Mouse (Mus musculus): ENCODE data around the gene Ptpra. TPM values are rescaled to one million over a fixed set of nuclear protein-coding genes. Genes with fewer than 3 reads are reported as not detected.

Ptpra gene
- polyA plus RNA-seq, 1 experiment from 2014 or later, result 129 TPM

Small RNA genes lying within 50 kb of the gene (microRNA-seq; reads per million reads assigned to microRNA genes)
- not detected for gene Gm23876

Other genes with a start within 250 kb of the Ptpra start
- gene Nop56, start 175.8 kb upstream of the Ptpra start, polyA plus RNA-seq (2015; fragmentation: Nextera tagmentation; extraction: Ambion mirVana), result 275 and 293 TPM in 2 replicates
- gene Idh3b, start 165.7 kb upstream of the Ptpra start, polyA plus RNA-seq (2015; fragmentation: Nextera tagmentation; extraction: Ambion mirVana), result 193 and 199 TPM in 2 replicates
- 4.7 and 7.8 TPM in 2 replicates for gene Ebf4, start 155.1 kb upstream of the Ptpra start, polyA plus RNA-seq (2015; fragmentation: Nextera tagmentation; extraction: Ambion mirVana)
- 27.8 and 30.3 TPM in 2 replicates for gene Cpxm1, start 52.7 kb upstream of the Ptpra start, polyA plus RNA-seq (2015; fragmentation: Nextera tagmentation; extraction: Ambion mirVana)
- 0.17 TPM in 1 of 2 replicates, not detected in the other for gene Gm28372, start 45.0 kb upstream of the Ptpra start, polyA plus RNA-seq (2015; fragmentation: Nextera tagmentation; extraction: Ambion mirVana)
- gene 1700020A23Rik, start 45.0 kb upstream of the Ptpra start, polyA plus RNA-seq (2015; fragmentation: Nextera tagmentation; extraction: Ambion mirVana), result 0.36 and 0.56 TPM in 2 replicates
- not detected in 2 replicates for gene Tmem239, start 43.8 kb upstream of the Ptpra start, polyA plus RNA-seq (2015; fragmentation: Nextera tagmentation; extraction: Ambion mirVana)
- gene Vps16, start 25.9 kb upstream of the Ptpra start, polyA plus RNA-seq (2015; fragmentation: Nextera tagmentation; extraction: Ambion mirVana), result 102 TPM in 2 replicates
- gene Pced1a, start 25.6 kb upstream of the Ptpra start, polyA plus RNA-seq (2015; fragmentation: Nextera tagmentation; extraction: Ambion mirVana), result 14.3 and 16.0 TPM in 2 replicates
- 105 and 107 TPM in 2 replicates for gene Mrps26, start 113.5 kb downstream of the Ptpra start, polyA plus RNA-seq (2015; fragmentation: Nextera tagmentation; extraction: Ambion mirVana)
- not detected in 2 replicates for gene Oxt, start 125.9 kb downstream of the Ptpra start, polyA plus RNA-seq (2015; fragmentation: Nextera tagmentation; extraction: Ambion mirVana)
- gene Avp, start 132.3 kb downstream of the Ptpra start, polyA plus RNA-seq (2015; fragmentation: Nextera tagmentation; extraction: Ambion mirVana), result not detected in 2 replicates
- 9.5 and 10.8 TPM in 2 replicates for gene Fastkd5, start 179.7 kb downstream of the Ptpra start, polyA plus RNA-seq (2015; fragmentation: Nextera tagmentation; extraction: Ambion mirVana)
- gene Ubox5, start 179.8 kb downstream of the Ptpra start, polyA plus RNA-seq (2015; fragmentation: Nextera tagmentation; extraction: Ambion mirVana), result 10.0 and 11.3 TPM in 2 replicates
- 18.1 and 21.4 TPM in 2 replicates for gene Lzts3, start 192.5 kb downstream of the Ptpra start, polyA plus RNA-seq (2015; fragmentation: Nextera tagmentation; extraction: Ambion mirVana)
- 74.3 and 76.2 TPM in 2 replicates for gene Ddrgk1, start 214.4 kb downstream of the Ptpra start, polyA plus RNA-seq (2015; fragmentation: Nextera tagmentation; extraction: Ambion mirVana)
- gene Itpa, start 217.3 kb downstream of the Ptpra start, polyA plus RNA-seq (2015; fragmentation: Nextera tagmentation; extraction: Ambion mirVana), result 115 and 123 TPM in 2 replicates
- gene Slc4a11, start 247.2 kb downstream of the Ptpra start, polyA plus RNA-seq (2015; fragmentation: Nextera tagmentation; extraction: Ambion mirVana), result 0.60 and 0.67 TPM in 2 replicates